Mouse (Mus musculus): ENCODE results near the gene Atp5f1. TPM values are rescaled to one million over a fixed set of nuclear protein-coding genes. Genes with fewer than 3 reads are reported as not detected.
A peak's percentile ranks its signal among the peaks of the same experiment; 100 is the strongest.

The Atp5f1 gene
- total RNA-seq, 1 experiment = 300 TPM

DNA sequence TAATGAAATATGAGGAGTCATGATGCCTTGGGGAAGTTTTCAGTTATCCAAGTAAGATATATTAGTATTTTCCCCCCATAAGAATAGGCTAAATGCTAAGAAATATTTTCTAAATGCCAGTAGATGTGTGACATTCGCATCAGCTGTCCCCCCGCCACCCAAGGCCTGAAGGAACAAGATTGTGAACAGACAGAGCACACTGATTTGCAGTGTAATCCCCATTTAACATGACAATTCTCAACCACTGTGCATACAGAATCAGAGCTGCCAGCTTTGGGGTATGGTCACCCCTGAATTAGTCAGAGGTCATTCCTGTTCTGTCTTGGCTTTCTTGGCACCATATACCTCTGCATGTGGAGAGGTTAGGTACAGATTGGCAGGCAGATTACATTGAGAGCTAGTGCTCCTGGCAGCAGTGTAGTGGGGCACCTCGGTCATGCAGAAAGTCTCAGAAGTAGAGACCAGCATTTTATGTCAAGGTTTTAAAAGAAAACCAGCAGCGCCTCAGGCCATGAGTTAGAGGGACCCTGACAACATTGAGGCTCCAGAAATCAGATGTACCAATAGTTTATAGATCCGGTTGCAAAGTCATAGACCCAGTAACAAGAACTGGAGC is 12.0 kb upstream of the Atp5f1 start:
- Histone ChIP-seq H3K36me3 (ENCODE audit: control insufficient read depth, insufficient read depth, low read length, poor library complexity, severe bottlenecking) (peaks cover 17% of the 10 kb centered on the region), H3K27ac (ENCODE audit: insufficient read depth, low read depth, low read length, poor library complexity, severe bottlenecking) (no peak overlapping the region), H3K9me3 (ENCODE audit: control insufficient read depth, insufficient read depth, low read depth, low read length) (no peaks in the 10 kb centered on the region), H3K4me3 (ENCODE audit: insufficient read depth in 1 of 2, low read depth in 1 of 2, low read length in 2 of 2, poor library complexity in 1 of 2, severe bottlenecking in 1 of 2) (no peak overlapping the region), H3K4me1 (ENCODE audit: control insufficient read depth in 2 of 2, insufficient read depth in 2 of 2, low read length in 2 of 2, poor library complexity in 1 of 2) (no peaks in the 10 kb centered on the region), H3K9ac (ENCODE audit: insufficient read depth, low read depth, low read length, poor library complexity, severe bottlenecking) (no peak overlapping the region)
- in situ Hi-C loops (cut with MboI; ENCODE audit: low sequenced_read_pairs in 2 of 2, unreplicated experiment in 2 of 2) = no loop called here
- no peak for DNase-seq (ENCODE audit: low read depth, low spot score)
- TF ChIP-seq HCFC1 (IDR thresholded peaks at IDR 0.05; ENCODE audit: borderline replicate concordance, insufficient read depth, low read length) (no peak), ZNF384 (IDR thresholded peaks at IDR 0.05; ENCODE audit: low read depth, low read length) (no peak), ZC3H11A (IDR thresholded peaks at IDR 0.05; ENCODE audit: borderline replicate concordance, low read depth, low read length) (no peak), MAFK (IDR thresholded peaks at IDR 0.05; ENCODE audit: insufficient read depth, low read depth, low read length) (no peak), CHD2 (IDR thresholded peaks at IDR 0.05; ENCODE audit: low read depth, low read length) (no peak)

DNA sequence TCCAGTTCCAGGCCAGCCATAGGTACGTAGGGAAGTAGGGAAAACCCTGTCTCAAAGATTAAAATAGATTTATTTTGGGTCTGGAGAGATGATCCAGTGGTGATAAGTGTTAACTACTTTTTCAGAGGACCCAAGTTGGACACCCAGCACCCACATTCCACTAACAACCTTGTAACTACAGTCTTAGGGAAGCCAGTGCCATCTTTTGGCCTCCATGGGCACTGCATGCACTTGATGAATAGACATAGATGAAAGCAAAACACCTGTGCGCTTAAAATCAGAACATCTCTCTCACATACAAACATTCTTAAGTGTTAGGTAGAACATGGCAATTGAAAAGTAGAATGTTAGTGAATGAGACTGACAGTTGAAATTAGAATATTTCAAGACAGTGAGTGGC is 801 bp upstream of the Atp5f1 start:
- DNase-seq (ENCODE audit: low read depth, low spot score) = peak; percentile 30
- Histone ChIP-seq H3K36me3 (ENCODE audit: control insufficient read depth, insufficient read depth, low read length, poor library complexity, severe bottlenecking) (peaks cover 41% of the 10 kb centered on the region), H3K9me3 (ENCODE audit: control insufficient read depth, insufficient read depth, low read depth, low read length) (no peaks in the 10 kb centered on the region), H3K4me3 (ENCODE audit: insufficient read depth in 1 of 2, low read depth in 1 of 2, low read length in 2 of 2, poor library complexity in 1 of 2, severe bottlenecking in 1 of 2) (peak overlapping the region; percentile 95 to 99), H3K4me1 (ENCODE audit: control insufficient read depth in 2 of 2, insufficient read depth in 2 of 2, low read length in 2 of 2, poor library complexity in 1 of 2) (peaks cover 0 to 6% of the 10 kb centered on the region in 2 experiments; a peak in 1 of 4 replicates), H3K9ac (ENCODE audit: insufficient read depth, low read depth, low read length, poor library complexity, severe bottlenecking) (peak overlapping the region; percentile 100; the same call in 1 of the 2 replicates), H3K27ac (ENCODE audit: insufficient read depth, low read depth, low read length, poor library complexity, severe bottlenecking) (no peak overlapping the region)
- in situ Hi-C loops (cut with MboI; ENCODE audit: low sequenced_read_pairs in 2 of 2, unreplicated experiment in 2 of 2) = no loop called here
- TF ChIP-seq MAFK (IDR thresholded peaks at IDR 0.05; ENCODE audit: insufficient read depth, low read depth, low read length) (no peak), HCFC1 (IDR thresholded peaks at IDR 0.05; ENCODE audit: borderline replicate concordance, insufficient read depth, low read length) (no peak), ZC3H11A (IDR thresholded peaks at IDR 0.05; ENCODE audit: borderline replicate concordance, low read depth, low read length) (no peak), CHD2 (IDR thresholded peaks at IDR 0.05; ENCODE audit: low read depth, low read length) (no peak), ZNF384 (IDR thresholded peaks at IDR 0.05; ENCODE audit: low read depth, low read length) (no peak)

GRCm38 (mm10) chr3:105959585-105959984 is 314 bp downstream of the Atp5f1 start:
- peak overlapping the region; percentile 78 for H3K27ac ChIP-seq (ENCODE audit: insufficient read depth, low read depth, low read length, poor library complexity, severe bottlenecking)
- H3K9ac ChIP-seq (ENCODE audit: insufficient read depth, low read depth, low read length, poor library complexity, severe bottlenecking) = peak overlapping the region; percentile 100
- in situ Hi-C loops (cut with MboI; ENCODE audit: low sequenced_read_pairs in 2 of 2, unreplicated experiment in 2 of 2) = no loop called here
- no peak for DNase-seq (ENCODE audit: low read depth, low spot score)
- H3K4me1 ChIP-seq (ENCODE audit: control insufficient read depth in 2 of 2, insufficient read depth in 2 of 2, low read length in 2 of 2, poor library complexity in 1 of 2) = peaks cover 0 to 6% of the 10 kb centered on the region in 2 experiments; a peak in 1 of 4 replicates
- TF ChIP-seq MAFK (IDR thresholded peaks at IDR 0.05; ENCODE audit: insufficient read depth, low read depth, low read length) (no peak), HCFC1 (IDR thresholded peaks at IDR 0.05; ENCODE audit: borderline replicate concordance, insufficient read depth, low read length) (0 out of 2 replicates have a peak, but pooled peaks have one; percentile 3)
- H3K4me3 ChIP-seq (ENCODE audit: insufficient read depth in 1 of 2, low read depth in 1 of 2, low read length in 2 of 2, poor library complexity in 1 of 2, severe bottlenecking in 1 of 2) = peak overlapping the region; percentile 95 to 99
- H3K36me3 ChIP-seq (ENCODE audit: control insufficient read depth, insufficient read depth, low read length, poor library complexity, severe bottlenecking) = peaks cover 35% of the 10 kb centered on the region
- H3K9me3 ChIP-seq (ENCODE audit: control insufficient read depth, insufficient read depth, low read depth, low read length) = no peaks in the 10 kb centered on the region

DNA sequence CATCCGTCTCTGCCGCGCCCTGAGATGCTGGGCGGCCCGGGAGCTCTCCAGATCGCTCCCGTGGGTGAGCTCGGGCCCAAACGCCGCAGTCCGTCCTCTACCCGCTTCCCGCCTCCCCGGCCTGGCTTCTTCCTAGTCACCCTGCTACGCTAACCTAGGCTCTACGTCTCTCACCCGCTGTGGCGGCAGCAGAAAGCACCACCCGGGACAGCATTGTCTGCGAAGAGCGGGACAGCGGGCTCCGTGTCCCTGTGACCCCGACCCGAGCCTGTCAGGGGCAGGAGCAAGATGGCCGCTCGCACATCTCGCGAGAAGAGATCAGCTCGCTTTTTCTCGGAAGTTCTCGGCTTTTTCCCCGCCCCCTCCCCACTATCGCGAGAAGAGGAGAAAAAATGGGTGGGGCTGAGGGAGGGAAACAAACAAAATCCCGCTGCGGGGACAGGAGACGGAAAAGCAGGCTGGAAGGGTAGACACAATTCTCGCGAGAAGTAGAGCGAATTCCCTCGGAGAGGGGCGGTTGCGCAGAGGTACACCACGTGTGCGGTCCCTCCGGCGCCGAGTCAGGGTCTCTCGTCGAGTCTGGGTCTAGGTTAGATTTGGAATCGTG is 822 bp downstream of the Atp5f1 start, which contains the start of gene Wdr77:
Wdr77 (plus strand) TSS at position 396 of the 607 bp plus-strand sequence.
- in situ Hi-C loops (cut with MboI; ENCODE audit: low sequenced_read_pairs in 2 of 2, unreplicated experiment in 2 of 2) = no loop called here
- Histone ChIP-seq H3K9ac (ENCODE audit: insufficient read depth, low read depth, low read length, poor library complexity, severe bottlenecking) (peak within 1 kb of the TSS; percentile 100), H3K9me3 (ENCODE audit: control insufficient read depth, insufficient read depth, low read depth, low read length) (no peaks in the 10 kb centered on the region), H3K4me1 (ENCODE audit: control insufficient read depth in 2 of 2, insufficient read depth in 2 of 2, low read length in 2 of 2, poor library complexity in 1 of 2) (peaks cover 0 to 6% of the 10 kb centered on the region in 2 experiments; a peak in 1 of 4 replicates), H3K36me3 (ENCODE audit: control insufficient read depth, insufficient read depth, low read length, poor library complexity, severe bottlenecking) (peaks cover 30% of the 10 kb centered on the region), H3K4me3 (ENCODE audit: insufficient read depth in 1 of 2, low read depth in 1 of 2, low read length in 2 of 2, poor library complexity in 1 of 2, severe bottlenecking in 1 of 2) (peak within 1 kb of the TSS; percentile 95 to 99), H3K27ac (ENCODE audit: insufficient read depth, low read depth, low read length, poor library complexity, severe bottlenecking) (peak within 1 kb of the TSS; percentile 78)
- peak; percentile 100 for DNase-seq (ENCODE audit: low read depth, low spot score)
- TF ChIP-seq ZNF384 (IDR thresholded peaks at IDR 0.05; ENCODE audit: low read depth, low read length) = no peak
- TF ChIP-seq CHD2 (IDR thresholded peaks at IDR 0.05; ENCODE audit: low read depth, low read length) = peak; percentile 100
- TF ChIP-seq HCFC1 (IDR thresholded peaks at IDR 0.05; ENCODE audit: borderline replicate concordance, insufficient read depth, low read length) = peak; percentile 68; the same call in 1 of the 2 replicates
- no peak for TF ChIP-seq ZC3H11A (IDR thresholded peaks at IDR 0.05; ENCODE audit: borderline replicate concordance, low read depth, low read length)
- no peak for TF ChIP-seq MAFK (IDR thresholded peaks at IDR 0.05; ENCODE audit: insufficient read depth, low read depth, low read length)
